Mouse (Mus musculus): ENCODE data around the gene Olfr312.

The Olfr312 gene

DNA sequence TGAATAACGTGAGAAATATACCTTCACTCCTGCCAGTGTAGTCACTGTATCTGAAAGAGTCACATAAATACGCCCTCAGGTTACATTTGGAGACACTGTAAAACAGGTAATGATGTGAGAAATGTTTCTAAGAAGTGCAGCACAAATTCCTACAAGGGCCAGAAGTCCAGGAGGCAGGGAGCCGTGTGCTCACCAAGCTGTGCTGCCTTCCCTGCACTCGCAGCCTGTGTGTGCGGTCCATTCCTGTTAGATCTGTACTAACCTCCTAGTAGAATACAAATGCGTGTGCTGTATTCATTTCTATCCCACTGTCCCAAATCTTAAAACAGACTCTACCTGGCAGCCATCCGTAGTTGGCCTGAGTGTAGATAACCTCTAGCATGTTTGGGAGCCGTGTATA, 31.7 kb downstream of the Olfr312 start:
- no peak for DNase-seq (ENCODE audit: low spot score)

DNA sequence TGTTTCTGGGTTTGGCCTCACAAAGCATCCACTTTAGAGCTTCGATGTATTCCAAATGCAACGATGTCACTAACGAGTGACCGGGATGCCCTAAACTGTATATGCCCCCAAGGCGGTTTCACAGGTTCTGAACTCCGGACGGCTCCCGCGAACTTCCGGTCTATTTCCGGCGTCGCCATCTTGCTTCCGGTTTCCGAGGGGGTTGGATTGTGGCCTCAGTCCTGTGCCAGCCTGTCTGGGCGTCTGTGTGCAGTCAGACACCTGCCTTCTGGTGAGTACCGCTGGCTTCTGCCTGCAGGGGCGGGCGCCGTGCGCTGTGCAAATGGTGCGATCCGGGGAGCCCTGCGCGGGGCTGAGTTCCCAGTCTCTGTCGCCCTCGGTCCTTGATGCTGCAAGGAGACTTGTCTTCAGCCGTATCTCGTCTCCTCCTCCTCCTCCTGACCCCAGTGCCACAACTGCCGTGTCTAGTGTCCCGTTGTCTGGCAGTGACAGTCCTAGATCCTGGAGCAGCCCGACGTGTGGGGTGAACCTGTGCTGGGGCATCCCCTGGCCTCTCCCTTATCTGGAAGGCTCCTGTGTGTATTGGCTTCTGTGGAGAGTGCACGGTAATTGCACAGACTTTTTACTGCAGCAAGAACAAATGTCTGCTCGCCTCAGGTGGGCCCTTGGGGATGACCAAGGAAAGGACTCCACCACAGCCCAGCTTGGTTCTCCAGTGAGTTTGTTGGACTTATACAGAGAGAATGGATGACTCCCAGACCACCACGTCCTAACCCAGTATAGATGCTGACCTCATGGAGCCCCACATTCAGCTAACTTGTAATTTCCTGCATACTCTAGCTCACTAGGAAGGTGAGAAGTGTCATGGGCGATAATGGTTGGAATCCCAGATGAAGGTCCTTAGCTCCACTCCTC, 38.3 kb downstream of the Olfr312 start, which contains the start of gene 2810021J22Rik:
2810021J22Rik (plus strand) TSS at position 178 of the 915 bp plus-strand sequence.
- DNase-seq (ENCODE audit: low spot score): peak; percentile 66

DNA sequence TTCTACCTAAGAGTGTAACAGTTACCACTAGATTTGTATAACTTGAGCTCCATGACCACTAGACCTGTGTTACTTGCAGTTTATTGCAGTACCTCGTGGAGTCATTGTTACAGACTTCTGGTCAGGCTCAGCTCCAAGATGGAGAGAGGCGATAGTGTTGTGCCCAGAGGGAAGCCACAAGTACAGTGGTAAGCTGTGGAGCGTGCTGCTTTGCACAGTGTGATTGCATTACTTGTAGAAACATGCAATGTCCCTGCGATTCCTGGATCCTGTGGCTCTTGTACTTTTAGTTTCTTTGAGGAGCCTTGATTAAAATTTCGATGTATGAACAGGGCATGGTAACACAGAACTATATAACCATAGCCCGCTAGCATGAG, 38.9 kb downstream of the Olfr312 start:
- no peak for DNase-seq (ENCODE audit: low spot score)

DNA sequence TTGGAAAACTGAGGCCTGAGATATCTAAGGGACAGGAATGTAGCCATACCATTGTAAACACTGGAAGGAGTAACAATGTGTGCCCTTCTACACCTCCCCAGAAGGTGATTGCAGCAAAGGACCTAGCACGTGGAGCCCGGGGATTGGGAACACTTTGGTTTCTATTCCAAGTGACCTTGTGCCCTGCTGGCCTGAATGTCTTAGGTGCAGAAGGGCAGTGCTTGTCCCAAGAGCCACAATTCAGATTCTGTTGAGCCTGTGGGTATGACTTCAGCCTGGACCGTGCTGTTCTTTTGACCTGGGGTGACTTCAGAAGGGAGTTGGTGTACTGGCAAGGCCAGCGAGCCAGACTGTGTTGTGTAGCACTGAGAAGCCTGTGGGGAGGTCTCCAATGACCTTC, 41.9 kb downstream of the Olfr312 start:
- DNase-seq (ENCODE audit: low spot score): no peak

DNA sequence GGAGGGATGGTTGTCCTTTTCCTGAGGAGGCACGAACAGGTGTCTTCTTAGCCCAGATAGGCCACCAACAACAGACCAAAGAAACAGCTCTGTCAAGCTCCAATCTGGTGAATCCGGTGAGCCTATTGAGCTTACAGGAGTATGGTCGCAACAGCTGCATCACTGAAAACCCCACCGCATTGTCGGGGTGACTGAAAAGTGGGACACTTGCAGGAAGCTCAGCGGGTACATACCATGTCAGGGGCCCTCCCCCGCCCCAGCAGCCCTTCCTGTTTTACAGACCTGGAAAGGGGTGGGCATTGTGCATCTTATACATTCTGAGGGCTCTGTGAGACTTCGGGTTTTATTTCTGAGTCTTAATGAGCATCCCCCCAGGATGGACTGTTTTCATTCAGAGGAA, 54.7 kb downstream of the Olfr312 start:
- no peak for DNase-seq (ENCODE audit: low spot score)

Measured in left cerebral cortex, adult 11 months (tissue).